Mouse (Mus musculus) heart, postnatal 0 days (tissue): ENCODE data around the gene Arhgap24.

Source experiments
- CTCF ChIP-seq: IDR thresholded peaks from 2 replicates; pipeline ENCODE4 v1.5.1; 2016; ENCODE audit warnings: antibody characterized with exemption, control low read depth, low read depth
- EP300 ChIP-seq: IDR thresholded peaks from 2 replicates; pipeline ENCODE4 v1.6.1; 2016; ENCODE audit warnings: antibody characterized with exemption, low read depth

GRCm38 (mm10) chr5:102803675-102804074 is 322.5 kb downstream of the Arhgap24 start:
- TF ChIP-seq CTCF (no peak), EP300 (no peak)
